Mouse (Mus musculus) urinary bladder, postnatal 0 days (tissue): ENCODE measurements around the gene Defb21. TPM values are rescaled to one million over a fixed set of nuclear protein-coding genes. Genes with fewer than 3 reads are reported as not detected.

ENCODE experiments used
- polyA plus RNA-seq: library from polyadenylated mRNA; unstranded; fragments of >200 nt; fragmentation: Nextera tagmentation; extraction: Ambion mirVana; gene quantifications from 2 replicates; pipeline ENCODE4 v1.2.1, GENCODE M21; 2015

The Defb21 gene
- not detected in 2 replicates for polyA plus RNA-seq

DNA sequence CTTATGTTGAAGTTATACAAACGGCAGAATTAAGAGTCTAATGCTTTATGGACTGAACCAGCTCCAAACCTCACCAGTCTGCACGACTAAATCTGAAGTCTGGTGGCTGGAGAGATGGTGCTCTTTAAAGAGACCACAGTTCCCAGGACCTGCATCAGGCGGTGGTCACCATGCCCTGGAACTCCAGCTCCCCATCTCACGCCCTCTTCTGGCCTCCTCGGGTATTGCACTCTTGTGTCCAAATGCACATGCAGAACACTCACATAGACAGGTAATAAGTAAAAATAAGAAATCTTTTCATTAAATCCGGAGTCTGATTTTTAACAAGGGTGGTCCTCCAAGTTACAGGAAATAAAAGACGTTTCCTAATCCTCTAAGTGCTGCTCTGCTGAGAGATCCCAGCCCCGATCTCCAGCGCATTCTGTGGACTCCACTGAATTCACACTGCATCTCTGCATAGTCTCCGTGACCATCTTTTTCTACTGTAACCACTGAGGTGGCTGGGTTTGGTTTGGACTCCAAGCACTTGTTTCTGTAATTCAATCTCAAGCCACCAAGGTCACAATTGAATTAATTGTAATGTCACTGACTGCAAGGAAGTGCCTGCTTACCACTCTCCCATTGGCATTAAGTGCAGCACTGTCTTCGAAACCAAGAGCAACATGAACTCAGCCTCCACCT is at the start of gene Defb21:
Gene Defb21 (plus strand): TSS at position 631 of the 681 bp plus-strand sequence.

DNA sequence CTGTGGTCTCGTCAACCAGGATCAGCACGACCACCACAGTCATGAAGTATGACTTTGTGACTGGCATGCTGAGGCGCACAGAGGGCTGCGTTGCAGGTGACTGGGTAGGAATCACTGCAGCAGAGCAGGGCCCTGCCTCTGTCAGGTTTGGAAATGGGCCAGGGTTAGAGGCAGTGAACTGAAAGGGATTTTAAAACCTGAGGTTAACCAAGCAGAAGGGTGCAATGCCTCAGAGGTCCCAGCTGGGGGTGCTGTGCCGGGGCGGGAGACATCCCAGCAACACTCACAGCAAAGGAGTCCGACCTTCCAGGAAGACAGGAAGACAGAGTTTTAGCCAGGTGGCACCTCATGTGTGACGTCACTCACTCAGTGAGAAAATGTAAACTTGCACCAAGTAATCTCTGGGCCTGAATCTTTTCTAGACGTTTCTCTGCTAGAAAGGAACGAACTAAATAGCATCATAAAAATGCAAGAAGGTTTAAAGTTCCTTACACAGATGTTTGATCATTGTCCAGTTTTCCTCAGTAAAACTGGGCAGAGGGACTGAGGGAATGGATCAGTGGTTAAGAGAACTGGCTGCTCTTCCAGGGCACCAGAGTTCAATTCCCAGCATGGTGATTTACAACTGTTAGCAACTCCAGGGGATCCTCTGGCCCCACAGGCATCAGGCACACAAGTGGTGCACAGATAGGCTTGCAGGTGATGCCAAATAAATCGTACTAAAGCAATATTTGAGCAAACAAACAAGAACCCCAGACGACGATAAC is 32.4 kb upstream of the Defb21 start, which contains the start of gene Defb29:
Gene Defb29 (minus strand): TSS at position 155 of the 767 bp plus-strand sequence.

DNA sequence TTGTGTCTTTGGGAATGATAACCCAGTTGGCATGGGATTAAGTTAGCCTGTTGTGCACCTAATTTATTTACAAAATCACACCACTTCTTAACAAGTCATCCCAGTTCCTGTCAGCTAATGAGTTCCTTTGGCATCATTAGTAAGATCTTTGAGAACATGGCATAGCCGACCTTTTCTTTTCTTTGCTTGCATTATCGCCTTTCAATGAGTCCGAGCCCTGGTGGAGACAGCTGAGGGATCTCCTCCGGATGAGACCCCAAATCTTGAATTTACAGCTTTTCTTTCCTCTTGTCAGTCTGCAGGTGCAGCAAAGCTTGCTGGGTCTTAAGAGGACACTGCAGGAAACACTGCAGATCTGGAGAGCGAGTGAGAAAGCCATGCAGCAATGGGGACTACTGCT is 3.5 kb upstream of the Defb21 start, which contains the start of gene Gm17416:
Gene Gm17416 (plus strand): TSS at position 301 of the 400 bp plus-strand sequence.

DNA sequence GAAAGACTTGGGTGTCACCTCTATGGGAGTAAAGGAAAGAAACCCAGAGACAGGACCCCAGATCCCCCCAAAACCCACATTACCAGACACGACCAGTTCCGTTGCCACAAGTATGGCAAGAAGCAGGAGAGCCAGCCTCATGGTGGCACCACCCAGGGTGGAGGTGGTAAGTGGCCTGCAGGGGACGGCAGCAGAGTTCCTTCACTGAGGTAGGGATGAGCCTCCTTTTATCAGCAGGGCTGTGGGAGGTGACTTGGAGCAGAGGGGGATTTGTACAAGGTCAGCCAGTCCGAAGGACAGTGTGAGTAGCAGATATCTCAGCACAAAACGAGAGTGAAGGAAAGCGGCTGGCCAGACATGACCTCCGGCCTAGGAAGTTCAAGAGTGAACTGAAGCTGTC is 7.6 kb downstream of the Defb21 start, which contains the start of gene Defb19:
Gene Defb19 (minus strand): TSS at position 206 of the 400 bp plus-strand sequence.

DNA sequence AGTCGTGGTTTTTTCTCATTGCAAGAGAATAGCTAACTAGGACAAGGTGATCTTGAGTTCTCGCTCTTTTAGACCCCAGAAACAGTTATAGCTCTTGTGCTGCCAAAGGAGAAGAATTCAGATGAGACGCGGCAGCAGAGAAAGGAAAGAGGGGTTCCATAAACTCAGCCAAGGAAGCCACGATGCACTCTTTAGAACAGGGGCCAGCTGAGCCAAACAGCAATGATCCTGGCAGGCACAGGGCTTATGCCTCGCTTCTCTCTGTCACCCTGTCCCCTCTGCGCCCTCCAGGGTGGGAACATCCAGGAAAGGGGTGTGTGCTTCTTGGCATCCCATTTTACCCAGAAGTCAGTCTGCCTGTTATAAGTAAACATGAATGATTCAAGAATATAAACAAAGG is 26.8 kb downstream of the Defb21 start, which contains the start of gene Defb45:
Gene Defb45 (minus strand): TSS at position 101 of the 400 bp plus-strand sequence.

DNA sequence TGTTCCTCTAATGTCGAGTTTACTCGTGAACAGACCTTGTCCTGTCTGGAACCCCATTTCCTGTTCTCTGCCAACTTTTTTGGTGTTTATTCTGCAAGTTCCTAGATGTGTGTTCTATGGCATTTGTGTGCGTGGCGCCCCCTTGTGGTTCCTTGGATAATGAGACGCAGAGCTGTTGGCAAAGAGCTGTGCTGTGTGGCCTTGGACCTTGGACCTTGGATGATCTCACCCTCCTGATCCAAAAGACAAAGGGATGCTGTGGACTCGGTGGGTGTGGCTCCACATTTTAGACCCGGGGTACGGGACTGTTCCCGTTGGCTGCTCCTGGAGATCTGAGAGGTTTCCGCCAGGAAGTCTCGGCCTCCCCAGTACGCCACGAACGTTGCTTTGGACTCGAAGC is 31.5 kb downstream of the Defb21 start, which contains the start of gene Defb36:
Gene Defb36 (plus strand): TSS at position 271 of the 400 bp plus-strand sequence.

DNA sequence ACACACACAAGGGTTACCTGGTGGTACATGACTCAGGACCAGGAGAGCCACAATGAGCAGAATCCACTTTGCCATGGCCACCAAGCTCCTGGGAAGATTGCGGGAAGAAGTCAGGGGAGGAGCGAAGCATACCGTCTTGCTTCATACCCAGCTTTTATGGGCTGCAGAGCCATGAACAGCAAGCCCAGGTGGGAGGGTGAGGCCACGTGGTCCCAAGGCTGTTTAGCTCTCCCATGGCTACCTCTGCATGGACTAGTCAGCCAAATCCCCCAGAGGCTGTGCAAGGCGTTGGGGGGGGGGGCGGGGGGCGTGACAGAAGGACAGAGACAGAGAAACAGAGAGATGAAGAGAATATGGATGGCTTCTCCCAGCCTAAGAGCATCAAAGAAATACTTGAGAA is 50.4 kb downstream of the Defb21 start, which contains the start of gene Defb25:
Gene Defb25 (minus strand): TSS at position 101 of the 400 bp plus-strand sequence.

Other genes with a start within 250 kb of the Defb21 start
- 59.2 and 62.2 TPM in 2 replicates for gene Rbck1, start 240.1 kb upstream of the Defb21 start, polyA plus RNA-seq
- gene Trib3, start 228.7 kb upstream of the Defb21 start, polyA plus RNA-seq, result 2.9 and 3.7 TPM in 2 replicates
- gene Nrsn2, start 196.1 kb upstream of the Defb21 start, polyA plus RNA-seq, result not detected in 2 replicates
- 3.0 and 3.6 TPM in 2 replicates for gene Sox12, start 174.7 kb upstream of the Defb21 start, polyA plus RNA-seq
- 13.4 and 15.3 TPM in 2 replicates for gene Zcchc3, start 157.7 kb upstream of the Defb21 start, polyA plus RNA-seq
- gene 6820408C15Rik, start 157.2 kb upstream of the Defb21 start, polyA plus RNA-seq, result 0.60 and 1.4 TPM in 2 replicates
- gene Defb23, start 108.1 kb upstream of the Defb21 start, polyA plus RNA-seq, result not detected in 2 replicates
- gene Defb20, start 95.7 kb upstream of the Defb21 start, polyA plus RNA-seq, result not detected in 2 replicates
- gene Defb22, start 82.6 kb upstream of the Defb21 start, polyA plus RNA-seq, result not detected in 2 replicates
- not detected in 2 replicates for gene Defb26, start 61.1 kb upstream of the Defb21 start, polyA plus RNA-seq
- gene Defb28, start 54.5 kb upstream of the Defb21 start, polyA plus RNA-seq, result not detected in 2 replicates
- not detected in 2 replicates for gene Defb29, start 32.6 kb upstream of the Defb21 start, polyA plus RNA-seq
- gene Gm17416, start 3.4 kb upstream of the Defb21 start, polyA plus RNA-seq, result not detected in 2 replicates
- gene Defb19, start 7.6 kb downstream of the Defb21 start, polyA plus RNA-seq, result not detected in 2 replicates
- not detected in 2 replicates for gene Defb45, start 26.7 kb downstream of the Defb21 start, polyA plus RNA-seq
- not detected in 2 replicates for gene Defb36, start 31.6 kb downstream of the Defb21 start, polyA plus RNA-seq
- gene Defb25, start 50.3 kb downstream of the Defb21 start, polyA plus RNA-seq, result 0.74 and 1.2 TPM in 2 replicates
- gene Rem1, start 54.2 kb downstream of the Defb21 start, polyA plus RNA-seq, result 9.2 TPM in 2 replicates
- gene H13, start 96.7 kb downstream of the Defb21 start, polyA plus RNA-seq, result 79.5 and 83.8 TPM in 2 replicates
- 33.1 and 33.7 TPM in 2 replicates for gene Mcts2, start 114.3 kb downstream of the Defb21 start, polyA plus RNA-seq
- gene Id1, start 163.5 kb downstream of the Defb21 start, polyA plus RNA-seq, result 186 and 218 TPM in 2 replicates
- 10.9 and 15.6 TPM in 2 replicates for gene Cox4i2, start 181.4 kb downstream of the Defb21 start, polyA plus RNA-seq